Mouse (Mus musculus) embryonic facial prominence, embryonic 15.5 days (tissue): ENCODE data around the gene Myo10. TPM values are rescaled to one million over a fixed set of nuclear protein-coding genes. Genes with fewer than 3 reads are reported as not detected.
A peak's percentile ranks its signal among the peaks of the same experiment; 100 is the strongest.

ENCODE experiments used
- ATAC-seq: fragments of 200-750 bp; cut with Nextera tagmentation; 2 replicates; pipeline ENCODE4 v1.8.0; 2017; ENCODE audit warnings: low read depth, moderate TSS enrichment; ENCODE audit not compliant: insufficient number of reproducible peaks, low FRiP score, low TSS enrichment
- H3K27ac ChIP-seq: fragments of 300-500 bp; sonication (generic); replicated peaks from 2 replicates; pipeline ENCODE4 v1.5.1; 2015; ENCODE audit warnings: mild to moderate bottlenecking, inconsistent platforms
- H3K27me3 ChIP-seq: fragments of 300-500 bp; sonication (generic); 2 replicates; pipeline ENCODE4 v1.6.1; 2015; ENCODE audit warnings: inconsistent platforms
- H3K36me3 ChIP-seq: fragments of 300-500 bp; sonication (generic); 2 replicates; pipeline ENCODE4 v1.6.1; 2015; ENCODE audit warnings: mild to moderate bottlenecking, inconsistent platforms
- H3K4me1 ChIP-seq: fragments of 300-500 bp; sonication (generic); 2 replicates; pipeline ENCODE4 v1.6.1; 2015; ENCODE audit warnings: inconsistent platforms
- H3K4me2 ChIP-seq: fragments of 300-500 bp; sonication (generic); replicated peaks from 2 replicates; pipeline ENCODE4 v1.6.1; 2015; ENCODE audit warnings: mild to moderate bottlenecking, inconsistent platforms
- H3K4me3 ChIP-seq: fragments of 300-500 bp; sonication (generic); replicated peaks from 2 replicates; pipeline ENCODE4 v1.5.1; 2015; ENCODE audit warnings: mild to moderate bottlenecking, inconsistent platforms
- H3K9ac ChIP-seq: fragments of 300-500 bp; sonication (generic); 2 replicates; pipeline ENCODE4 v1.6.1; 2015; ENCODE audit warnings: inconsistent platforms
- H3K9me3 ChIP-seq: fragments of 300-500 bp; sonication (generic); replicated peaks from 2 replicates; pipeline ENCODE4 v1.6.1; 2016; ENCODE audit warnings: inconsistent platforms
- WGBS: fragments of 180-500 bp; shearing (Covaris S2); methylation state at CpG from one replicate; pipeline ENCODE4 v1.1.7; 2015; 5-methylcytosine and 5-hydroxymethylcytosine counted together
- polyA plus RNA-seq: library from polyadenylated mRNA; unstranded; fragments of >200 nt; fragmentation: Nextera tagmentation; extraction: Ambion mirVana; gene quantifications from 2 replicates; pipeline ENCODE4 v1.2.1, GENCODE M21; 2015

Myo10 gene
- polyA plus RNA-seq, 1 experiment from 2014 or later: 34.0 TPM

DNA sequence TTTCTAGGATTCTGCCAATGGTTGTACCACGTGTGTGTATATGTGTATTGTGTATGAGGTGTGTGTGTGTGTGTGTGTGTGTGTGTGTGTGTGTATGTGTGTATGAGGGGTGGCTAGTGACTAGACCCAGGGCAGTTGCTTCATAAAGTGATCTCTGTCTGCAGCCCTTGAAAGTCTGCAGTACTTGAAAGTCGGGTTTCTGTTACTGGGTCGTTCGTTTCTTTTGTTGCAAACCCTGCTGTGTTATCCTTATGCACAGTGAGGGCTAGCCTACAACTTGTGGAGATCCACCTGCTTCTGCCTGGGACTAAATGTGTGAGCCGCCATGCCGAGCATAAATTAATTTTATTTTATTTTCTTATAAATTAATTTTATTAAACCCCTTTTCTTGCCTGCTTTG is 133.2 kb downstream of the Myo10 start:
- Histone ChIP-seq H3K4me3 (no peak overlapping the region), H3K4me1 (peaks cover 24% of the 10 kb centered on the region), H3K27me3 (no peaks in the 10 kb centered on the region), H3K36me3 (peaks cover 18% of the 10 kb centered on the region; the same call in 1 of the 2 replicates), H3K9ac (no peak overlapping the region), H3K9me3 (no peaks in the 10 kb centered on the region), H3K27ac (no peak overlapping the region), H3K4me2 (no peak overlapping the region)
- ATAC-seq: no peak
- WGBS: 67% methylated on average over 6 of the region's 6 CpGs

DNA sequence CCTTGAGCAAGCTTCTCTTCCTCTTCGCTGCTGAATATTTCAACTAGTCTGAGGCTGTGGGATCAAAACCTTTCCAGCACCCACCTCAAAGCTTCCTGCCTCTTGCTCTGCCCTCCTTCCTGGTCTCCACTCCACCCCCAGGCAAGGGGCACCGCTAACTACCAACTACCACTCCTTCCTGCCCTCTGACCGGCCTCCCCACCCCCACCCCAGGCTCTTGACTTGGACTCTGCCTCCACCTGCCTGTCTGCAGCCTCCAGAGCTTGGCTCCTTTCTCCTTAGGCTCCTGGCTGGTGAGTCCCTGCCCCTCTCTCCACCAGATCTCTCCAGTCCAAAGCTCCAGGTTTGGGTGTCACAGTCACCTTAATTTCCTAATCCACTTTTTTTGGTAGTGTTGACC is 133.7 kb downstream of the Myo10 start:
- peaks cover 12% of the 10 kb centered on the region; the same call in 1 of the 2 replicates for H3K36me3 ChIP-seq
- no peak overlapping the region for H3K9ac ChIP-seq
- H3K27ac ChIP-seq: no peak overlapping the region
- no peak for ATAC-seq
- no peak overlapping the region for H3K4me3 ChIP-seq
- H3K4me2 ChIP-seq: no peak overlapping the region
- no peaks in the 10 kb centered on the region for H3K27me3 ChIP-seq
- H3K4me1 ChIP-seq: peaks cover 28% of the 10 kb centered on the region
- H3K9me3 ChIP-seq: no peaks in the 10 kb centered on the region
- WGBS: 63% methylated on average over 3 of the region's 3 CpGs

DNA sequence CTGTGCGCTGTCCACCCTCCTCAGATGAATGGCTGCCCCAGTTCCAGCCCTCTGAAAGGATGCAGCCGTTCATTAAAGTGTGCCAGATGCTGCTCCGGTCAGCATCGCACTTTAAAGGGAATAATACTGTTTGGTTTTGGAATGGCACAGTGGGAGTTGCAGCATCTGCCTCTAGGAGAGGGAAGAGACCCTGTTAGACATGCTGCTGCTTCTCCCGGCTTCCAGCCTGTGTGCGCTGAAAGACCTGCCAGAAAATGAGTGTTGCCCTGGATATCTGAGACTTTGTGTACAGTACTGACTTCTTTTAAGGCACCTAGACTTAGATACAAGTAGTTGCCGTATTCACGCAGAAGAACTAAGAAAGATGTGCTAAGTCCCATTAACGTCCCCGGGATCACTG is 135.7 kb downstream of the Myo10 start:
- WGBS: 34% methylated on average over 10 of the region's 10 CpGs
- Histone ChIP-seq H3K27ac (peak overlapping the region; percentile 52; the same call in 1 of the 2 replicates), H3K4me1 (peaks cover 48% of the 10 kb centered on the region), H3K27me3 (no peaks in the 10 kb centered on the region), H3K4me2 (no peak overlapping the region), H3K4me3 (no peak overlapping the region), H3K9ac (no peak overlapping the region), H3K9me3 (no peaks in the 10 kb centered on the region), H3K36me3 (0 out of 2 replicates have a peak, but pooled peaks cover 6% of the 10 kb centered on the region)
- no peak for ATAC-seq

DNA sequence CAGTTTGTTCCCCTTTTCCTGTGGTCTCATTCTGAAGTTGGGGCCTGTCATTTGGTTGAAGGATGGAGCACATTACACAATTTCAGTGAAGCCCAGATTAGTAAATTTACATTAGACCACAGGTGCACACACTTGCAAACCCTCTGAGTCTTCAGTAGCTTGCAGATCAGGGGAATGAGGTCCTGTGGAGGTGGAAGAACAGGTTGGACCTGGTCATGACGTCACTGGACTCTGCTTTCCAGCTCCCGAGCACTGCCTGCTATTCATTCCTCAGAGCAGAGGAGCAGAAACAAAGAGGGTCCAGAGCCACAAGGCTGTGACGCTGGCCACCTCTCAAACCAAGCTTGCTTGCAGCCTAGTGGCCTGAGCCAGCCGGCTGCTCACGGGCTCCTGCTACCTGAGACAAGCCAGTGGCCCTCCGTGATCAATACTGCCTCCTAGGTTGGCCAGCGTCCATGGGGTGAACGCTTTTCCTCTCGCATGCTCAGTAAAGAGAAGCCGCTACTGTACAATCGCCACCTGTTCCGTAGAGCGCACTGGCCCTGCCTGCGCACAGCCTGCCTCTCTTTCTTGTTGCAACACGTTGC is 136.3 kb downstream of the Myo10 start:
- peaks cover 53% of the 10 kb centered on the region for H3K4me1 ChIP-seq
- H3K9me3 ChIP-seq: no peaks in the 10 kb centered on the region
- H3K36me3 ChIP-seq: 0 out of 2 replicates have a peak, but pooled peaks cover 11% of the 10 kb centered on the region
- no peak overlapping the region for H3K9ac ChIP-seq
- WGBS: 55% methylated on average over 15 of the region's 15 CpGs
- ATAC-seq: peak; percentile 49; the same call in 1 of the 2 replicates
- H3K27me3 ChIP-seq: no peaks in the 10 kb centered on the region
- H3K4me3 ChIP-seq: peak overlapping the region; percentile 14; the same call in 1 of the 2 replicates
- peak overlapping the region; percentile 37 for H3K4me2 ChIP-seq
- peak overlapping the region; percentile 70 for H3K27ac ChIP-seq

DNA sequence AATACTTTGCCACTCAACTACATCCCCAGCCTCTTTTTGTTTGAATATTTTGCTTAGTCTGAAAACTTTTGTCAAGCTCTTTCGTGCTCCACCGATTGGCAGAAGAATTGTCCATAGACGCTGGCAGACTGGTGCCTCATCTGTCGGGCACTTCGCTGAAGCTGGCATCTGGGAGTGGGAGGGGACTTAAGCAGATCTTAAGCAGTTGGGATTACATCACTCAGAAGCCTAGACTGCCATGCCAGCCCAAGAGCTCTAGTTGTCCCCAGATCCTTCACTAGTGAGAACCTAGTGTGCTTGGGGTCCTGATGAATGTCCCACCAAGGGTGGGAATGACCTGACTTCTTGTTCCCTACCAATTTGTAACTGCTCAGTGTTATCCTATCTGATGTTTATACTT is 138.0 kb downstream of the Myo10 start:
- Histone ChIP-seq H3K4me3 (no peak overlapping the region), H3K9ac (no peak overlapping the region), H3K27me3 (no peaks in the 10 kb centered on the region), H3K27ac (no peak overlapping the region), H3K4me1 (peaks cover 55% of the 10 kb centered on the region), H3K4me2 (no peak overlapping the region), H3K9me3 (no peaks in the 10 kb centered on the region), H3K36me3 (0 out of 2 replicates have a peak, but pooled peaks cover 11% of the 10 kb centered on the region)
- ATAC-seq: no peak
- 75% methylated on average over 5 of the region's 5 CpGs for WGBS

DNA sequence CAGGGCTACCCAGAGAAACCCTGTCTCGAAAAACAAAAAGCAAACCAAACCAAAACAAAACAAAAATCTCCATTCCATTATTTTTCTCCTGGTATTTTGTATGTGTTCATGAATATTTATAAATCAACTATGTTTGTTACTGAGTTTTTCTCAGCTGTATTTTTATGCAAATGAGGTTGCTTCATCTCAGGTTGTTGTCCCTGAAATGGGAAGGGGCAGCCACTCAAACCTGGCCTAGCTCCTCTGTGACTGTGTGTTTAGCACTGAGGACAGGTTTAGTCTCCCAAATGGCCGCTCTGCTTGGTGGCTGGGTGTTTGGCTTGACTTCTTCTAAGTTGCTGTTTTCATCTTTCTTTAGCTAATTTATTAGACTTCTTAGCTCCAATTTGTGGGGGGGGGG is 138.7 kb downstream of the Myo10 start:
- H3K9ac ChIP-seq: no peak overlapping the region
- 81% methylated on average over 2 of the region's 2 CpGs for WGBS
- H3K4me1 ChIP-seq: peaks cover 55% of the 10 kb centered on the region
- no peak overlapping the region for H3K4me3 ChIP-seq
- no peaks in the 10 kb centered on the region for H3K9me3 ChIP-seq
- H3K27me3 ChIP-seq: no peaks in the 10 kb centered on the region
- H3K36me3 ChIP-seq: 0 out of 2 replicates have a peak, but pooled peaks cover 9% of the 10 kb centered on the region
- no peak overlapping the region for H3K27ac ChIP-seq
- ATAC-seq: no peak
- no peak overlapping the region for H3K4me2 ChIP-seq

DNA sequence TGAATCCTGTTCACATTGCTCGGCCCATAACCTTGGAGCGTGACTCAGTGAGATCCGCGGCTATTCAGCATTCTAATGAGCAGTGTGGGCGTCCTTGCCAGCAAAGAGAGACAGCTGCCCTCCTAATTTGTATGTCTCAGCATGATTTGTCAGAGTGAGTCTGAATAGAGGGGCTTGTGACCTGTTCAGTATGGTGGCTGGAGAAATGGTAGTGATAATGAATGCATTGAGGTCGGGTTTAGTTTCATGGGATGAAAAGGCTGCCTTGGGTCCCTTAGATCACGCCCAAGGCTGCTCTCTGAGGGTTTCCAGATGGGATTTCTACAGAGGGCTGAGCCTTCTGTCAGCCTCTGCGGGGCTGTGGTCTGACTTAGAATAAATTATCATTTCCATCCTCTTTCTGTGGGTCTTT is 139.5 kb downstream of the Myo10 start:
- Histone ChIP-seq H3K36me3 (0 out of 2 replicates have a peak, but pooled peaks cover 5% of the 10 kb centered on the region), H3K27me3 (no peaks in the 10 kb centered on the region), H3K9ac (no peak overlapping the region), H3K4me2 (no peak overlapping the region), H3K4me3 (no peak overlapping the region), H3K9me3 (no peaks in the 10 kb centered on the region), H3K27ac (peak overlapping the region; percentile 58), H3K4me1 (peaks cover 56% of the 10 kb centered on the region)
- 22% methylated on average over 8 of the region's 8 CpGs for WGBS
- peak; percentile 41 for ATAC-seq

GRCm38 (mm10) chr15:25762306-25762705 is 140.0 kb downstream of the Myo10 start:
- Histone ChIP-seq H3K36me3 (0 out of 2 replicates have a peak, but pooled peaks cover 5% of the 10 kb centered on the region), H3K4me1 (peaks cover 61% of the 10 kb centered on the region), H3K4me3 (no peak overlapping the region), H3K9ac (no peak overlapping the region), H3K9me3 (no peaks in the 10 kb centered on the region), H3K27me3 (no peaks in the 10 kb centered on the region), H3K27ac (peak overlapping the region; percentile 58), H3K4me2 (no peak overlapping the region)
- 22% methylated on average over 8 of the region's 8 CpGs for WGBS
- peak; percentile 70 for ATAC-seq

DNA sequence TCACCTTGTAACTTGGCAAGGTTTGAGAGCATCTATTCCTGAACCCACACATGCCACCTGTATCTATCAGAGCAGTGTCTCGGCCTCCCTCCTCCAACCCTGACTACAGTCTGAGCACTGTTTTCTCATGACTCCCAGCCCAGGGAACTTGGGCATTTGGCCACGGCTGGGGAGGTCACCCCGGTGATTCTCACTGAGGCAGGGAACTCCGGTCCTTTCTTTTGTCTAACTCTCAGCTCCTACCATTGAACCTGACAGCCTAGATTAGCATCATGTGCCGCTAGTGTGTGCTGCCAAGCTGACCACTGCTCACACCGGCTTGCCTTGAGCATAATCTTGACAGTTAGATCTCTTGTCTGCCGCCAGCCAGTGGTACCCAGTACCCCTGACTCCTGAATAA is 140.8 kb downstream of the Myo10 start:
- H3K4me1 ChIP-seq: peaks cover 62% of the 10 kb centered on the region
- 0 out of 2 replicates have a peak overlapping the region, but pooled peaks have one; percentile 58 for H3K27ac ChIP-seq
- ATAC-seq: no peak

GRCm38 (mm10) chr15:25764653-25765352 is 142.5 kb downstream of the Myo10 start:
- peaks cover 54% of the 10 kb centered on the region for H3K4me1 ChIP-seq

More for the DNA sequence above, 140.8 kb downstream of the Myo10 start:
- no peak overlapping the region for H3K4me2 ChIP-seq
- H3K36me3 ChIP-seq: 0 out of 2 replicates have a peak, but pooled peaks cover 5% of the 10 kb centered on the region
- no peaks in the 10 kb centered on the region for H3K27me3 ChIP-seq
- no peak overlapping the region for H3K4me3 ChIP-seq
- H3K9ac ChIP-seq: no peak overlapping the region
- H3K9me3 ChIP-seq: no peaks in the 10 kb centered on the region
- WGBS: 72% methylated on average over 7 of the region's 7 CpGs

DNA sequence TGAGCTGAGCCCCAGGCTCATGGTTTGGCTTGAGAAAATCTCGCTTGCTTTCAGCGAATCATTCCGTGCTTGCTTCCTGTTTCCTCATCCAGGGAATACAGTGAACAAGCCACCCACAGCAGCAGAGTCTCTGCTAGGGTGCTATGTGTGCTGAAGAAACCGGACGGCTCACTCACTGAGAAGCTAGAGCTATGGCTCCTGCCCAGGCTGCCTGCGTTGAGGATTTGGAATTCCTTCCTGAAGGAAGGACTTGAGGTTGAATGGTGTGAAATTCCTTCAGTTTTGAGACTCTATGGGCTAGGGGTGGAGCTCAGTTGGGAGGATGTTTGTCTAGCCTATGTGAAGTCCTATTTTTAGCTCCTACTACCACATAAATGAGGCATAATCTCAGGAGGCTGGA is 145.5 kb downstream of the Myo10 start:
- Histone ChIP-seq H3K9ac (no peak overlapping the region), H3K27ac (peak overlapping the region; percentile 56; the same call in 1 of the 2 replicates), H3K27me3 (no peaks in the 10 kb centered on the region), H3K9me3 (no peaks in the 10 kb centered on the region), H3K4me1 (peaks cover 26% of the 10 kb centered on the region), H3K36me3 (peaks cover 14% of the 10 kb centered on the region; the same call in 1 of the 2 replicates), H3K4me3 (no peak overlapping the region), H3K4me2 (no peak overlapping the region)
- ATAC-seq: peak; percentile 18; the same call in 1 of the 2 replicates
- WGBS: 43% methylated on average over 6 of the region's 6 CpGs

More at GRCm38 (mm10) chr15:25764653-25765352, 142.5 kb downstream of the Myo10 start:
- ATAC-seq: no peak
- 0 out of 2 replicates have a peak, but pooled peaks cover 5% of the 10 kb centered on the region for H3K36me3 ChIP-seq
- no peak overlapping the region for H3K4me3 ChIP-seq
- no peaks in the 10 kb centered on the region for H3K9me3 ChIP-seq
- H3K9ac ChIP-seq: no peak overlapping the region
- H3K27ac ChIP-seq: 0 out of 2 replicates have a peak overlapping the region, but pooled peaks have one; percentile 1
- no peaks in the 10 kb centered on the region for H3K27me3 ChIP-seq
- H3K4me2 ChIP-seq: no peak overlapping the region
- WGBS: 71% methylated on average over 13 of the region's 13 CpGs
